Mouse (Mus musculus) spleen, adult 2 months (tissue): Measurements from ENCODE around the gene Pimreg. TPM values are rescaled to one million over a fixed set of nuclear protein-coding genes. Genes with fewer than 3 reads are reported as not detected.
A peak's percentile ranks its signal among the peaks of the same experiment; 100 is the strongest.

Experiments used
- DNase-seq, 2 experiments: peaks; one replicate each; pipeline versions ENCODE4 v3.0.0 to v3.0.0-alpha.2; 2012 to 2021; ENCODE audit warnings: low spot score in 2 of 2, low read depth in 1 of 2
- H3K27ac ChIP-seq: fragments of 200-500 bp; 2 replicates; pipeline ENCODE4 v1.5.1; 2012; ENCODE audit warnings: low read length, inconsistent platforms; ENCODE audit not compliant: insufficient read depth
- H3K27me3 ChIP-seq: fragments of 200-500 bp; 2 replicates; pipeline ENCODE4 v1.6.1; 2012; ENCODE audit warnings: mild to moderate bottlenecking, moderate library complexity, low read length, inconsistent platforms; ENCODE audit not compliant: control insufficient read depth, insufficient read depth
- H3K36me3 ChIP-seq: fragments of 200-500 bp; 2 replicates; pipeline ENCODE4 v1.6.1; 2012; ENCODE audit warnings: mild to moderate bottlenecking, low read length, inconsistent platforms; ENCODE audit not compliant: control insufficient read depth, insufficient read depth
- H3K4me1 ChIP-seq: fragments of 200-500 bp; 2 replicates; pipeline ENCODE4 v1.6.1; 2011; ENCODE audit warnings: inconsistent platforms; ENCODE audit not compliant: control insufficient read depth, insufficient read depth, insufficient read length
- H3K4me3 ChIP-seq: fragments of 200-500 bp; 2 replicates; pipeline ENCODE4 v1.5.1; 2011; ENCODE audit warnings: mild to moderate bottlenecking, inconsistent platforms; ENCODE audit not compliant: insufficient read depth, insufficient read length; ENCODE audit errors: extremely low read depth
- CTCF ChIP-seq: fragments of 200-500 bp; IDR thresholded peaks from 2 replicates; pipeline ENCODE4 v1.5.1; 2011; ENCODE audit warnings: mild to moderate bottlenecking, inconsistent platforms; ENCODE audit not compliant: insufficient read depth, insufficient read length, insufficient replicate concordance; ENCODE audit errors: extremely low read depth
- POLR2A ChIP-seq: fragments of 200-500 bp; IDR thresholded peaks from 2 replicates; pipeline ENCODE4 v1.6.1; 2011; ENCODE audit warnings: low read depth, low read length, inconsistent platforms
- WGBS: fragments of 180-500 bp; shearing (Covaris S2); methylation state at CpG from one replicate; pipeline ENCODE4 v1.1.7; 2018; 5-methylcytosine and 5-hydroxymethylcytosine counted together
- polyA plus RNA-seq: library from polyadenylated mRNA; depleted of rRNA; stranded (reverse); fragments of >200 nt; gene quantifications from 2 replicates; pipeline ENCODE4 v1.2.3, GENCODE M21; 2012

Pimreg gene
- polyA plus RNA-seq, 1 experiment: 1.5 TPM

DNA sequence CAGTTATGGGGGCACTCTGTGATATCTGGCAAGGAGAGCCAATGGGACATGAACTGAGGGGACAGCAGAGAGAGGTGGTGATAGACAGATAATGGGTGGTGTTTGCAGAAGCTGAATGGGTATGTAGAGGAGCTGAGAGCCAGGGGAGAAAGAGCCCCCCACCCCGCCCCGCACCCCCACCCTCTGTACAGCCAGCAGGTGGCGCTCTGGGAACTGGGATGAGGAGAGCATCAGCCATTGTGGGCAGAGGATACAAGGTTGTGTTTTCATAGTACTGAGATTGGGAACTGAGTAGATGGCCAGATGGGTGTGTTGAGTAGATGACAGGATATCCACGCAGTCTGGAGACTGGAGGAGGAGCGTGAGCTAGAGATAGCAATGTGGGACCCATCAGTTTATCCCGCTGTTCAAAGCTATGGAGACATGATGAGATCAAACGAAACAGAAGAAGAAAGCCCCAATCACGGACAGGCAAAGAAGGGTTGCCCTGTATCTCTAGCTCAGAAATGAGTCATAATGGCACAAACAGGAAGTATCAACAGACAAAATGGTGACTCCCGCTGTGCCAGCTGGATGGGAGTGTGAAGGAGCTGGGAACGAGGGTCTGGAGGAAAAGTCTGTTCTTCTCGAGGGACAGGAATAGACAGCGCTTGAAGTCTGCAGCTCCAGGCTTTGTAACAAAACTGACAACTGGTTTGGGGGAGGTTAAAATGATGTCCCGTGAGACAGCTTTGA lies 25.1 kb upstream of the Pimreg start:
- DNase-seq: no peak
- 81% methylated on average over 13 of the region's 13 CpGs for WGBS
- no peak overlapping the region for H3K27ac ChIP-seq
- H3K36me3 ChIP-seq: no peaks in the 10 kb centered on the region
- H3K4me1 ChIP-seq: no peaks in the 10 kb centered on the region; the same call in 1 of the 2 replicates
- H3K4me3 ChIP-seq: no peak overlapping the region
- TF ChIP-seq POLR2A: no peak
- TF ChIP-seq CTCF: no peak
- H3K27me3 ChIP-seq: no peaks in the 10 kb centered on the region

DNA sequence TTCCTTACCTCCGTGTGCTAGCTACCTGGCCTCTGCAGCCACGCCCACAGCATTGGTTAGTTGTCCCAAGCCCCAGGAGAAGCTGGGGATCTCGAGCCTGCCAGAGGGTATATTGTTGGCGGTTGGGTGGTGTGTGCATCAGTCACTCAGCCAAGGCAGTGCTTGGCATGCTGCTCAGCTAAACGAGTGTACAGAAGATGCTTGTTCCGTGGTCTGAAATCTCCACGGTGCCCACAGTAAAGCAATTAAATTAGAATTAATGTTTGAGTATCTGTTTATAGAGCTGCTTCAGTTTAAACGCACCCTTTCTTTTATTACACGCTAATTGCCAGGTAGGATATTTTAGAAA lies 24.6 kb upstream of the Pimreg start:
- DNase-seq: no peak
- Histone ChIP-seq H3K4me1 (no peaks in the 10 kb centered on the region), H3K27ac (no peak overlapping the region), H3K27me3 (no peaks in the 10 kb centered on the region), H3K36me3 (no peaks in the 10 kb centered on the region), H3K4me3 (no peak overlapping the region)
- 83% methylated on average over 9 of the region's 9 CpGs for WGBS
- TF ChIP-seq POLR2A (no peak), CTCF (no peak)

DNA sequence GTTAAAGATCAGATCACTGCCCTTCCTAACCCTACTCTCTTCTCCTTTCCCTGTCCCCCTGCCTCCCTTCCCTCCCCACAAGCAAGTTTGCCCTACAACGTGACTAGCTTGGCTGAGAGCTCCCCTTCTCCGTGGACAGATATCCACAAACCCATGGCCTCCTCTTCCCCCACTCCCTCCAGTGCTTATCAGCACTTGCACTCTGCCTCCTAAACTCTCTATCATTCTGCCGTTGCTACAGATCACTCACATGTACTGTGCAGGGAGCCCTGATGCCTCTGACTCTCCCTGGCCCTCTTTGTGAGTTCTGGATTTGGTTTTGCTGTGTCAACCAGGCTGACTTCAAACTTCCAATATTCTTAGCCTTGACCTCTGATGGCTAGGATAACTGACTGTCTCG lies 20.8 kb upstream of the Pimreg start:
- TF ChIP-seq CTCF: no peak
- no peak for TF ChIP-seq POLR2A
- no peak for DNase-seq
- H3K4me1 ChIP-seq: no peaks in the 10 kb centered on the region
- H3K36me3 ChIP-seq: no peaks in the 10 kb centered on the region
- WGBS: 68% methylated on average over 4 of the region's 4 CpGs
- H3K27me3 ChIP-seq: no peaks in the 10 kb centered on the region
- no peak overlapping the region for H3K27ac ChIP-seq
- no peak overlapping the region for H3K4me3 ChIP-seq

DNA sequence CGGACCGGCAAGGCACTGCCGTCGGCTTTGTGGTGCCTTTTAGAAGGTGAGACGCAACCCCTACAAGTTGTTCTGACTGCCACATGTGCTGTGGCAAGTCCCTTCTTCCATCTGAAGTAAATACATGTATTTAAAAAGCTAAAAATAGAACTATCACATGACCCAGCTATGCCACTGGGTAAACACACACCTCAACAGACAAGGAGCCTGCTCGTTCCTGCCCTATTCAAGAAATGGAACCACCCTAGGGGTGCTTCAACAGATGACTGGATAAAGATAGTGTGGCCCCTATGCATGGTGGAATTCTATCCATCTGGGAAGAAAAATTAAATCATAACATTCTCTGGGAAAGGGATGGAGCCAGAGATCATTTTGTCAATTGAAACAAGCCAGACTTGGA lies 19.0 kb upstream of the Pimreg start:
- TF ChIP-seq POLR2A (no peak), CTCF (no peak)
- 91% methylated on average over 6 of the region's 6 CpGs for WGBS
- no peak for DNase-seq

DNA sequence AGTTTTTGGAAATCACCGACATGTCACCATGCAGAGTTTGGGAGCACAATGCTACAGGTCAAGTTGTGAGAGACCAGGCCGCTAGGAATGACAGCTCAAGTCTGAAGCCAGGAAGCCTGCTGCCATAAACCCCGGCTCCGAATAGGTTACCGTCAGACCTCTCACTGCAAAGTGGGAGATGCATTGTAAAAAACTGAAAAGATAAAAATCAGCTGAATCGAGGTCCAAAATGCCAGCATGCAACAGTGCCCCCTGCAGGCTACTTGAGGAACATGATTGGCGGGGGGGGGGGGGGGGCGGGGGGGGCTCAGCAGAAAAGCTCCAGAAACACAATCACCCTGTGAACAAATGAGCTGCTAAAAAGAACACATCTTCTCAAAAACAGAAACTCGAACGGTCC lies 18.3 kb upstream of the Pimreg start:
- H3K4me1 ChIP-seq: no peaks in the 10 kb centered on the region
- 19% methylated on average over 10 of the region's 10 CpGs for WGBS
- H3K4me3 ChIP-seq: no peak overlapping the region
- TF ChIP-seq POLR2A (no peak), CTCF (peak; percentile 29; the same call in 1 of the 2 replicates)
- no peaks in the 10 kb centered on the region for H3K36me3 ChIP-seq
- H3K27ac ChIP-seq: no peak overlapping the region
- 0 out of 2 replicates have a peak, but pooled peaks cover 1% of the 10 kb centered on the region for H3K27me3 ChIP-seq
- no peak for DNase-seq

More for the DNA sequence above, 19.0 kb upstream of the Pimreg start:
- Histone ChIP-seq H3K27me3 (0 out of 2 replicates have a peak, but pooled peaks cover 1% of the 10 kb centered on the region), H3K4me3 (no peak overlapping the region), H3K36me3 (no peaks in the 10 kb centered on the region), H3K4me1 (no peaks in the 10 kb centered on the region), H3K27ac (no peak overlapping the region)

DNA sequence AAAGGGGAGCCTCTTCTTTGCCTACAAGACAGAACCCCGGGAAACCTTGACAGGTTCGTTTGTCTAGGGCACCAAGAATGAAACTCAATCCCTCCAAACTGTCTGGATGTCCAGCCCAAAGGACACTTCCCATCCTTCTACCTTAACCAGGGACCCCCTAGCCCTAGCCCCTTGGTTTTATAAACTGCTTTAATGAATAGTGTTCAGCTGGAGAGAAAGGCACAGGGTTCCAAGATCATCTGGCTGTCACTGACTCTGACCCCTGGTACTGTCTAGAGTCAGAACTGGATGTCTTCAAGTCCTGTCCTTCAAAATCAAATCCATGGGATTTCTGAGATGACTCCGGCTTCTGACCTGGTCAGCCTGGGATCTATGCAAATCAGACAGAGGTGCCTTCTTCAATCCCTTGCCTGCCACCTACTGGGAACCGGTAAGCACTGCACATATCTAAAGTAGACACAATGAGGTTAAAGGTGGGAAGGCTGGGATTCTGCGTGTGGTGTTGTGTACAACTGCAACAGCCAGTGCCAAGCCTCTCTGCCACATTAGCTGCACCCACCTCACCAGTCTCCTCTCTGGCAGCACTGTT lies 17.5 kb upstream of the Pimreg start:
- H3K27me3 ChIP-seq: 0 out of 2 replicates have a peak, but pooled peaks cover 1% of the 10 kb centered on the region
- no peak overlapping the region for H3K4me3 ChIP-seq
- no peaks in the 10 kb centered on the region for H3K36me3 ChIP-seq
- H3K27ac ChIP-seq: no peak overlapping the region
- peak; percentile 25 to 50 for DNase-seq
- peak; percentile 30; the same call in 1 of the 2 replicates for TF ChIP-seq CTCF
- no peak for TF ChIP-seq POLR2A
- H3K4me1 ChIP-seq: no peaks in the 10 kb centered on the region
- 13% methylated on average over 5 of the region's 5 CpGs for WGBS

DNA sequence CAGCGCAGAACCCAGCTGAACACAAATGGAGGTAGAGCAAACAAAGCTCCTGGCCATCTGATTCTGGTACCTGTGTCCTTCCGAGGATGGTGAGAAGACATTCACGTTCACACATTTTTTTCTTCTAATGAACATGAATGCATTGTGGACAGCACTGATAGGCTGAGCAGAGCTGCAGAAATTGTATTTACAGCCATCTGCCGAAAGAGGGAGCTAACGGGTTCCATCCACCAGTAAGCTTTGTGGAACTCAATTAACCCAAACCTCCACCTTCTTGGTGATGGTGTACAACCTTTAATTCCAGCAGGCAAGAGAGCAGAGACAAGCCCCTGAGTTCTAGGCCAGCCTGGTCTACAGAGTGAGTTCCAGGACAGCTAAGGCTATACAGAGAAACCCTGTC lies 16.0 kb upstream of the Pimreg start:
- Histone ChIP-seq H3K4me3 (no peak overlapping the region), H3K27me3 (0 out of 2 replicates have a peak, but pooled peaks cover 1% of the 10 kb centered on the region), H3K36me3 (no peaks in the 10 kb centered on the region), H3K4me1 (no peaks in the 10 kb centered on the region), H3K27ac (no peak overlapping the region)
- WGBS: 32% methylated on average over 5 of the region's 5 CpGs
- no peak for DNase-seq
- TF ChIP-seq POLR2A: no peak
- TF ChIP-seq CTCF: no peak
